Mouse (Mus musculus) embryonic facial prominence, embryonic 13.5 days (tissue): ENCODE measurements around the gene Dusp28. TPM values are rescaled to one million over a fixed set of nuclear protein-coding genes. Genes with fewer than 3 reads are reported as not detected.
A peak's percentile ranks its signal among the peaks of the same experiment; 100 is the strongest.
"Not testable (repeated sequence)": the region's sequence is repeated elsewhere in the genome, so short reads cannot be mapped to it uniquely, and the experiment has no call there.

Experiments
- ATAC-seq: fragments of 200-750 bp; cut with Nextera tagmentation; 2 replicates; pipeline ENCODE4 v1.8.0; 2017; ENCODE audit warnings: low read depth; ENCODE audit not compliant: insufficient number of reproducible peaks, insufficient read depth, low FRiP score, low TSS enrichment
- H3K27ac ChIP-seq: fragments of 300-500 bp; sonication (generic); 2 replicates; pipeline ENCODE4 v1.5.1; 2015; ENCODE audit warnings: moderate library complexity, mild to moderate bottlenecking, inconsistent platforms
- H3K27me3 ChIP-seq: fragments of 300-500 bp; sonication (generic); 2 replicates; pipeline ENCODE4 v1.6.1; 2015; ENCODE audit warnings: mild to moderate bottlenecking, inconsistent platforms
- H3K36me3 ChIP-seq: fragments of 300-500 bp; sonication (generic); 2 replicates; pipeline ENCODE4 v1.6.1; 2015; ENCODE audit warnings: mild to moderate bottlenecking, inconsistent platforms
- H3K4me1 ChIP-seq: fragments of 300-500 bp; sonication (generic); 2 replicates; pipeline ENCODE4 v1.6.1; 2015; ENCODE audit warnings: inconsistent platforms
- H3K4me2 ChIP-seq: fragments of 300-500 bp; sonication (generic); 2 replicates; pipeline ENCODE4 v1.6.1; 2015; ENCODE audit warnings: moderate library complexity, mild to moderate bottlenecking, inconsistent platforms
- H3K4me3 ChIP-seq: fragments of 300-500 bp; sonication (generic); 2 replicates; pipeline ENCODE4 v1.5.1; 2015; ENCODE audit warnings: mild to moderate bottlenecking, inconsistent platforms
- H3K9ac ChIP-seq: fragments of 300-500 bp; sonication (generic); 2 replicates; pipeline ENCODE4 v1.6.1; 2015; ENCODE audit warnings: mild to moderate bottlenecking, inconsistent platforms
- H3K9me3 ChIP-seq: fragments of 300-500 bp; sonication (generic); 2 replicates; pipeline ENCODE4 v1.6.1; 2016; ENCODE audit warnings: inconsistent platforms
- WGBS: fragments of 180-500 bp; shearing (Covaris S2); methylation state at CpG from one replicate; pipeline ENCODE4 v1.1.7; 2015; ENCODE audit warnings: mixed read lengths; 5-methylcytosine and 5-hydroxymethylcytosine counted together
- polyA plus RNA-seq: library from polyadenylated mRNA; unstranded; fragments of >200 nt; fragmentation: Nextera tagmentation; extraction: Ambion mirVana; gene quantifications from 2 replicates; pipeline ENCODE4 v1.2.1, GENCODE M21; 2015

Gene Dusp28
- polyA plus RNA-seq, 1 experiment from 2014 or later: 9.4 TPM

DNA sequence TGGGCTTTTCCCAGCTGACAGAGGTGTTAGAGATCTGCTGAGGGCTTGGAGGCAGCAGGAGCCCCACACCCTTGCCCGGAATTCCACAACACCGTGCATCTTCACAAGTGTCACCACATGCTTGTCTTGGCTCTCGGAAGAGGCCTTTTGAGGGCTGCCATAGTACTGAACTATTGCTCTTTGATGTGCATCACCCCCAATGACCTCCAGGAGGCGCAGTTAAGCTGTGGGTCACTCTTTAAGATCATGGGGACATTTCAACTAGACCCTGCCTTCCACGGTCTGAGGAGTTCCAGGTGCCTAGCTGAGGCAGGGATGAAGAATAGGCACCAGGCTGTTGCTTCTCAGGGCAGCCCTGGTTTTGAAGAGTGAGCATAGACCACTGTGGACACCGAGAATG lies 42.6 kb downstream of the Dusp28 start:
- no peak overlapping the region for H3K9ac ChIP-seq
- H3K9me3 ChIP-seq: no peaks in the 10 kb centered on the region
- no peaks in the 10 kb centered on the region for H3K27me3 ChIP-seq
- H3K27ac ChIP-seq: no peak overlapping the region
- ATAC-seq: no peak
- H3K4me3 ChIP-seq: no peak overlapping the region
- H3K4me2 ChIP-seq: no peak overlapping the region
- H3K36me3 ChIP-seq: peaks cover 59% of the 10 kb centered on the region
- no peaks in the 10 kb centered on the region for H3K4me1 ChIP-seq
- WGBS: 60% methylated on average over 6 of the region's 6 CpGs

DNA sequence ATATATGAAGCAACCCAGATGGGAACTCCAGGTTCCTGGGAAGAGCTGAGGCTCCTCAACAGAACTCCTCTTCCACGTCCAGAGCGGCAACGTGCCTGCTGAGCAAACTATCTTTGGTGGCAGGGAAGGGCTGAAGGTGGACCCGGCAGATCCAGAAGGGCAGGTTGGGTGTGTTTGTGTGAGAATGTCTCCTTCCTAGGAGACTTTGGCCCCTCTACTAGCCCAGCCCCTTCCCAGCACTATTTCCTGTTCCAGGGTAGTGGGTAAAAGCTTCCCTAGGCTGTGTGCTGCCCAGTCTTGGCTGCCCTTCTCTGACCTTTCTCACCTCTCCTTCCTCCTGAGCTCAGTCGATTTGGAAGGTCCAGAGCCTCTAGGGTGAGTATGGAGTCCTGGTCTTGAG lies 43.8 kb downstream of the Dusp28 start, which contains the start of gene Gpr35:
Gene Gpr35, plus strand, starts transcription at position 259 of the 400 bp plus-strand sequence.
- Histone ChIP-seq H3K4me1 (no peaks in the 10 kb centered on the region), H3K9me3 (no peaks in the 10 kb centered on the region), H3K36me3 (peaks cover 47% of the 10 kb centered on the region), H3K27ac (no peak within 1 kb of the TSS), H3K4me2 (no peak within 1 kb of the TSS), H3K4me3 (no peak within 1 kb of the TSS), H3K27me3 (no peaks in the 10 kb centered on the region), H3K9ac (no peak within 1 kb of the TSS)
- no peak for ATAC-seq
- WGBS: 69% methylated on average over 5 of the region's 5 CpGs

DNA sequence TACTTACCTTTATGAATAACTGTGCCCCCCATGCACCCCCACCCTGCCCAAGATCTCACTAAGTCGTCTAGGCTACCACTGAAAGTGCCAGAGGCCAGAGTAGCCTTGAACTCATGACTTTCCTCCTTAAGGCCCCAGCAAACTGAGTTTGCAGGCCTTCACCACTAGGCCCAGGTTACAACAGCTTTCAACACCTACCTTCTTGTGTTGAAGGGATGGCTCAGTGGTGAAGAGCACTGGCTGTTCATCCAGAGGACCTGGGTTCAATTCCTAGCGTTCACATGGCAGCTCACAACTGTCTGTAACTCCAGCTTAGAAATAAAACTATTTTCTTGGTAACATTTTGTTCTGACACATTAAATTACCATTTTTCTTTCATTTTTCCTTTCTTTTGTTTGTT lies 46.9 kb downstream of the Dusp28 start:
- Histone ChIP-seq H3K27ac (no peak overlapping the region), H3K27me3 (no peaks in the 10 kb centered on the region), H3K4me1 (no peaks in the 10 kb centered on the region), H3K4me2 (no peak overlapping the region), H3K4me3 (no peak overlapping the region), H3K9ac (no peak overlapping the region), H3K9me3 (no peaks in the 10 kb centered on the region), H3K36me3 (peaks cover 17% of the 10 kb centered on the region)
- no peak for ATAC-seq
- WGBS: 68% methylated on average over 2 of the region's 2 CpGs

- not testable (repeated sequence) for H3K9me3 ChIP-seq, H3K9ac ChIP-seq, H3K27ac ChIP-seq, H3K4me1 ChIP-seq, ATAC-seq, H3K36me3 ChIP-seq, H3K27me3 ChIP-seq
- peak overlapping the region; percentile 53 for H3K4me2 ChIP-seq
- peak overlapping the region; percentile 27 for H3K4me3 ChIP-seq
- 10% methylated on average over 11 of the region's 11 CpGs for WGBS
Measured at GRCm38 (mm10) chr1:92956571-92957335, 50.0 kb downstream of the Dusp28 start.

Other genes starting within 250 kb of the Dusp28 start
- 58.5 and 66.1 TPM in 2 replicates for gene Gpc1, start 75.3 kb upstream of the Dusp28 start, polyA plus RNA-seq
- 0.38 and 0.40 TPM in 2 replicates for gene Ankmy1, start 4.1 kb upstream of the Dusp28 start, polyA plus RNA-seq
- gene Rnpepl1, start 3.8 kb downstream of the Dusp28 start, polyA plus RNA-seq: 29.4 and 30.0 TPM in 2 replicates
- gene Capn10, start 27.4 kb downstream of the Dusp28 start, polyA plus RNA-seq: 34.1 and 36.2 TPM in 2 replicates
- gene Gpr35, start 43.9 kb downstream of the Dusp28 start, polyA plus RNA-seq: 0.34 and 0.73 TPM in 2 replicates
- not detected in 2 replicates for gene Aqp12, start 99.4 kb downstream of the Dusp28 start, polyA plus RNA-seq
- 24.6 and 27.0 TPM in 2 replicates for gene Kif1a, start 195.0 kb downstream of the Dusp28 start, polyA plus RNA-seq
- 0.25 TPM in 1 of 2 replicates, not detected in the other for gene Agxt, start 228.3 kb downstream of the Dusp28 start, polyA plus RNA-seq